Mouse (Mus musculus): ENCODE measurements around the gene Krt28. TPM values are rescaled to one million over a fixed set of nuclear protein-coding genes. Genes with fewer than 3 reads are reported as not detected.

Gene Krt28
- polyA plus RNA-seq (2014; fragmentation: Nextera tagmentation; extraction: Ambion mirVana): 0.26 and 0.61 TPM in 2 replicates

DNA sequence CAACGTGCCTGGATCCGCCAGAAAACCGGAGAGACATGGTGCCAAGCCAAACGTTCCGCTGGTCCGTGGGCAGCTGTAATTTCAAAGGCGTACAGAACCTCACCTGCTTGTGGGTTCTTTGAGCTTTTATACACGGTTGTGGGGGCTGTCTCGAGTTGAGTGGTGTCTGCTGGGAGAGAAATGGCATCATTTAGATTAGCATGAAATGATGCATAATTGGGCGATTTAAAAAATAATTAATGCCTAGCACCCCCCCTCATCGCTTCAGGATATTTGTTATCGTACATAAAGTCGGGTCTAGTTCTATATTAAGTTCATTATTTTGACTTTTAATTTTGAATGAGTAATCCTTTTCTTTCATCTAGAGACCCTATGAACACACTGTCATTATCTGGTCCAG lies at the start of gene Krt28:
Krt28 (minus strand) TSS at position 101 of the 400 bp plus-strand sequence.
- Histone ChIP-seq H3K4me2 (no peak within 1 kb of the TSS), H3K9me3 (ENCODE audit: control insufficient read depth, low read length) (no peaks in the 10 kb centered on the region), H3K27ac (ENCODE audit: low read depth, low read length) (no peak within 1 kb of the TSS), H3K9ac (ENCODE audit: low read length) (no peak within 1 kb of the TSS), H3K4me1 (ENCODE audit: control insufficient read depth, insufficient read depth, low read length) (no peaks in the 10 kb centered on the region), H3K4me3 (ENCODE audit: low read depth, low read length) (no peak within 1 kb of the TSS), H3K27me3 (ENCODE audit: control insufficient read depth, insufficient read depth, low read length) (no peaks in the 10 kb centered on the region), H3K36me3 (ENCODE audit: control insufficient read depth, insufficient read depth, low read length) (no peaks in the 10 kb centered on the region)
- WGBS: 88% methylated on average over 13 of the region's 13 CpGs
- ATAC-seq (ENCODE audit: low FRiP score): no peak
- DNase-seq (ENCODE audit: low spot score, missing footprints): no peak

- H3K4me3 ChIP-seq (ENCODE audit: low read depth, low read length): no peak within 1 kb of the TSS
- no peak within 1 kb of the TSS for H3K4me2 ChIP-seq
- no peaks in the 10 kb centered on the region for H3K36me3 ChIP-seq (ENCODE audit: control insufficient read depth, insufficient read depth, low read length)
- H3K9ac ChIP-seq (ENCODE audit: low read length): no peak within 1 kb of the TSS
- H3K9me3 ChIP-seq (ENCODE audit: control insufficient read depth, low read length): no peaks in the 10 kb centered on the region
- H3K4me1 ChIP-seq (ENCODE audit: control insufficient read depth, insufficient read depth, low read length): no peaks in the 10 kb centered on the region
- H3K27me3 ChIP-seq (ENCODE audit: control insufficient read depth, insufficient read depth, low read length): no peaks in the 10 kb centered on the region
- DNase-seq (ENCODE audit: low spot score, missing footprints) (no peak), ATAC-seq (ENCODE audit: low FRiP score) (no peak)
- H3K27ac ChIP-seq (ENCODE audit: low read depth, low read length): no peak within 1 kb of the TSS
- WGBS: 81% methylated on average over 10 of the region's 10 CpGs
These were observed 47.5 kb upstream of the Krt28 start, which contains the start of gene Krt12 for GRCm38 (mm10) chr11:99422159-99422558. Gene Krt12 (minus strand): TSS chr11:99422259.

DNA sequence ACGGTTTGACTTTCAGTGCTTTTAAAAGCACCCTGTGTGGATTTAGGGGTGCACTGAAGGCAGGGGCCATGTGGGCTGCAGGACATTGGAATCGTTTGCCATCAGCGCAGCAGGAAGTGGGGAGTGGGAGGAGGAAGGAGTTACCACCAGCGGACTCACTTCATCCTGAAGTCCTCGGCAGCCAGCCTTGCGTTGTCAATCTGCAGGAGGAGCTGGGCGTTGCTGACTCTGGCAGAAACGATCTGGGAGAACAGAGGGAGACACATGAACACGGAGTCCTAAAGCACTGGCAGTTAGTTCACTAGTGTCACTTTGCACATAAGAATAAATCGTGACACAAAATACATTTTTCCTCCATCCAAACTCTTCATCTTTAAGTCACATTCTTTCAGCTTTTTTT lies 45.9 kb upstream of the Krt28 start:
- ATAC-seq (ENCODE audit: low FRiP score): no peak
- Histone ChIP-seq H3K4me1 (ENCODE audit: control insufficient read depth, insufficient read depth, low read length) (no peaks in the 10 kb centered on the region), H3K4me2 (no peak overlapping the region), H3K27me3 (ENCODE audit: control insufficient read depth, insufficient read depth, low read length) (no peaks in the 10 kb centered on the region), H3K9me3 (ENCODE audit: control insufficient read depth, low read length) (no peaks in the 10 kb centered on the region), H3K9ac (ENCODE audit: low read length) (no peak overlapping the region), H3K4me3 (ENCODE audit: low read depth, low read length) (no peak overlapping the region), H3K36me3 (ENCODE audit: control insufficient read depth, insufficient read depth, low read length) (no peaks in the 10 kb centered on the region), H3K27ac (ENCODE audit: low read depth, low read length) (no peak overlapping the region)
- 65% methylated on average over 10 of the region's 10 CpGs for WGBS
- DNase-seq (ENCODE audit: low spot score, missing footprints): no peak

DNA sequence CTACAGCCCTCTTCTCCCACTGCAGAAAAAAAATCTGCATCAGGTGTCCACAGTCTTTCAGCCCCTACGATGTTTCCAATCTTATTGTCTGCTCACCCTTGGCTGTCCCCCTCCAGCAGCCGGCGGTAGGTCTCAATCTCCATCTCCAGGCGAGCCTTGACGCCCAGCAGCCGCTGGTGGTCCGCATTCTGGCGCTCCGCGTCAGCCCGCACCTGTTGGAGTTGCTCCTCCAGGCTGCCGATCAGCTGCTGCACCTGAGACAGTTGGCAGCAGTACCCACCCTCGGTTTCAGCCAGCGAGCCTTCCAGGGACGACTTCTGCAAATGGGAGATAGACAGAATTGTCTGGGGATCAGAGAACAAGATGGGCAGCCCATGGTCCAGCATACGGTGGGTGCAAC lies 43.1 kb upstream of the Krt28 start:
- Histone ChIP-seq H3K36me3 (ENCODE audit: control insufficient read depth, insufficient read depth, low read length) (no peaks in the 10 kb centered on the region), H3K4me2 (no peak overlapping the region), H3K4me1 (ENCODE audit: control insufficient read depth, insufficient read depth, low read length) (no peaks in the 10 kb centered on the region), H3K4me3 (ENCODE audit: low read depth, low read length) (no peak overlapping the region), H3K9ac (ENCODE audit: low read length) (no peak overlapping the region), H3K27me3 (ENCODE audit: control insufficient read depth, insufficient read depth, low read length) (no peaks in the 10 kb centered on the region), H3K27ac (ENCODE audit: low read depth, low read length) (no peak overlapping the region), H3K9me3 (ENCODE audit: control insufficient read depth, low read length) (no peaks in the 10 kb centered on the region)
- 70% methylated on average over 16 of the region's 16 CpGs for WGBS
- no peak for ATAC-seq (ENCODE audit: low FRiP score)
- no peak for DNase-seq (ENCODE audit: low spot score, missing footprints)

GRCm38 (mm10) chr11:99416902-99417301 lies 42.2 kb upstream of the Krt28 start:
- 85% methylated on average over 13 of the region's 13 CpGs for WGBS
- Histone ChIP-seq H3K9me3 (ENCODE audit: control insufficient read depth, low read length) (no peaks in the 10 kb centered on the region), H3K27ac (ENCODE audit: low read depth, low read length) (no peak overlapping the region), H3K4me2 (no peak overlapping the region), H3K9ac (ENCODE audit: low read length) (no peak overlapping the region), H3K4me1 (ENCODE audit: control insufficient read depth, insufficient read depth, low read length) (no peaks in the 10 kb centered on the region), H3K36me3 (ENCODE audit: control insufficient read depth, insufficient read depth, low read length) (no peaks in the 10 kb centered on the region), H3K4me3 (ENCODE audit: low read depth, low read length) (no peak overlapping the region), H3K27me3 (ENCODE audit: control insufficient read depth, insufficient read depth, low read length) (no peaks in the 10 kb centered on the region)
- ATAC-seq (ENCODE audit: low FRiP score): no peak
- no peak for DNase-seq (ENCODE audit: low spot score, missing footprints)

DNA sequence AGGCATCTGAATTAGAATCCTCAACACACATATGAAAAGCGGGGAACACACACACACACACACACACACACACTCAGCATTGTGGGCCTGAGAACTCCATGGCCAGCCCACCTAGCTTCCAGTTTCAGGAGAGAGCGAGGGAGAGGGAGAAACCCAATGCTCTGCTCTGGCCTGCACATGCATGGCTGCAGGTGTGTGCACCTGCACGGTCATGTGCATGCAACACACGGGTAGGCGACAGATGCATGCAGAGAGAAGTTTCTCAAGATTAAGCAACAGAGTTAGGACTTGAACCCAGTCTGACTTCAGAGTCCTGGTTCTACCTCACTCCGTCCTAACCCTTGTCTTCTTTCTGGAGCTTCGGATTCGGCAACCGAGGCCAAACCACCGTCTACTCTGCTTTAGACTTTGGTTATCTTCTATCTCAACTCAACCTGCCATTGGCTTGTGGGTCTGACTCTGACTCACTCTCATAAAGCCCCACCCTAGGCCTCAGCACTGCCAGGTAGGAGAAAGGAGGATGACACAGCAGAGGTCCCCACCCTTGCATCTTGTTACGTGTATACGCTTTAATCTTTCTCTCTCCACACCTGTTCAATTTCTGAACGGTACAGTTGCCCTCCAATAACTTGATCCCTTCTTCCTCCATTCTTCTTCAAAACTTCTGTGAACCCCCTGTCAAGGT lies 39.9 kb upstream of the Krt28 start:
- Histone ChIP-seq H3K4me3 (ENCODE audit: low read depth, low read length) (no peak overlapping the region), H3K9ac (ENCODE audit: low read length) (no peak overlapping the region), H3K9me3 (ENCODE audit: control insufficient read depth, low read length) (no peaks in the 10 kb centered on the region), H3K27me3 (ENCODE audit: control insufficient read depth, insufficient read depth, low read length) (no peaks in the 10 kb centered on the region), H3K4me1 (ENCODE audit: control insufficient read depth, insufficient read depth, low read length) (no peaks in the 10 kb centered on the region), H3K4me2 (no peak overlapping the region), H3K27ac (ENCODE audit: low read depth, low read length) (no peak overlapping the region), H3K36me3 (ENCODE audit: control insufficient read depth, insufficient read depth, low read length) (no peaks in the 10 kb centered on the region)
- ATAC-seq (ENCODE audit: low FRiP score): no peak
- 92% methylated on average over 13 of the region's 13 CpGs for WGBS
- DNase-seq (ENCODE audit: low spot score, missing footprints): no peak

GRCm38 (mm10) chr11:99413247-99413646 lies 38.5 kb upstream of the Krt28 start:
- H3K4me1 ChIP-seq (ENCODE audit: control insufficient read depth, insufficient read depth, low read length): no peaks in the 10 kb centered on the region
- no peak overlapping the region for H3K4me2 ChIP-seq
- H3K9ac ChIP-seq (ENCODE audit: low read length): no peak overlapping the region
- H3K36me3 ChIP-seq (ENCODE audit: control insufficient read depth, insufficient read depth, low read length): no peaks in the 10 kb centered on the region
- H3K9me3 ChIP-seq (ENCODE audit: control insufficient read depth, low read length): no peaks in the 10 kb centered on the region
- H3K4me3 ChIP-seq (ENCODE audit: low read depth, low read length): no peak overlapping the region
- WGBS: 18% methylated on average over 6 of the region's 6 CpGs
- no peaks in the 10 kb centered on the region for H3K27me3 ChIP-seq (ENCODE audit: control insufficient read depth, insufficient read depth, low read length)
- DNase-seq (ENCODE audit: low spot score, missing footprints): peak; percentile 90
- ATAC-seq (ENCODE audit: low FRiP score): no peak
- H3K27ac ChIP-seq (ENCODE audit: low read depth, low read length): no peak overlapping the region

DNA sequence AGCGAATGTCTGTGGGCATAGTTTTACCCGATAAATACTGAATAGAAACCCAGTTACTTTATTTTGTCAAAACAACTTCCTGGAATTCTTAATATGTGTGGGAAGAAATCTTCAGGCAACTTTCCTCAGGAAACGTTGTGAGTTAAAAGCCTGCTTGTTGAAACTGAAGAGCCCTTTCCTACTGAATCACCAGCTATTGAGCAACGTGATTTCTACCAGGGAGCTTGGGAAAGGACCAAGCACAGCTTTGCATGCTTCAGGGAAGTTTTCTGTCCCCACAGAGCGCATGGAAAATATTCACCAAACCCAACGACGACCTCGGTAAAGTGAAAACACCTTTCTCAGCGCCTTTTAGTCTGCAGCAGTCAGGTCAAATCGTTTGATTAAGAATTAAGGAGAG lies 31.5 kb upstream of the Krt28 start:
- Histone ChIP-seq H3K4me1 (ENCODE audit: control insufficient read depth, insufficient read depth, low read length) (no peaks in the 10 kb centered on the region), H3K36me3 (ENCODE audit: control insufficient read depth, insufficient read depth, low read length) (no peaks in the 10 kb centered on the region), H3K27me3 (ENCODE audit: control insufficient read depth, insufficient read depth, low read length) (no peaks in the 10 kb centered on the region), H3K27ac (ENCODE audit: low read depth, low read length) (no peak overlapping the region), H3K4me3 (ENCODE audit: low read depth, low read length) (no peak overlapping the region), H3K9me3 (ENCODE audit: control insufficient read depth, low read length) (no peaks in the 10 kb centered on the region), H3K9ac (ENCODE audit: low read length) (no peak overlapping the region), H3K4me2 (no peak overlapping the region)
- 85% methylated on average over 10 of the region's 10 CpGs for WGBS
- DNase-seq (ENCODE audit: low spot score, missing footprints): no peak
- no peak for ATAC-seq (ENCODE audit: low FRiP score)

GRCm38 (mm10) chr11:99399956-99400549 lies 25.4 kb upstream of the Krt28 start:
- Histone ChIP-seq H3K27me3 (ENCODE audit: control insufficient read depth, insufficient read depth, low read length) (no peaks in the 10 kb centered on the region), H3K27ac (ENCODE audit: low read depth, low read length) (no peak overlapping the region), H3K4me3 (ENCODE audit: low read depth, low read length) (no peak overlapping the region), H3K9ac (ENCODE audit: low read length) (no peak overlapping the region), H3K4me2 (no peak overlapping the region), H3K36me3 (ENCODE audit: control insufficient read depth, insufficient read depth, low read length) (no peaks in the 10 kb centered on the region), H3K9me3 (ENCODE audit: control insufficient read depth, low read length) (no peaks in the 10 kb centered on the region), H3K4me1 (ENCODE audit: control insufficient read depth, insufficient read depth, low read length) (peaks cover 6% of the 10 kb centered on the region)
- WGBS: 89% methylated on average over 13 of the region's 13 CpGs
- ATAC-seq (ENCODE audit: low FRiP score): no peak
- no peak for DNase-seq (ENCODE audit: low spot score, missing footprints)
